8 mouse cellular contexts compared by ENCODE assay signal in genomic region chr1:162187352-162188120, GRCm38 (mm10).
DNase-seq lines count a peak whose midpoint lies in the region; ATAC-seq and TF ChIP-seq lines count a peak whose summit lies in the region.

No protein-coding gene starts in this region.

- H3K9me3 ChIP-seq in hindbrain, embryonic 10.5 days = no peaks in the 10 kb centered on the region
- H3K9me3 ChIP-seq in hindbrain, embryonic 11.5 days (ENCODE audit: control insufficient read depth, low read length) = no peaks in the 10 kb centered on the region
- no peaks in the 10 kb centered on the region for H3K9me3 ChIP-seq in limb, embryonic 14.5 days (ENCODE audit: control insufficient read depth, low read length)

- DNase-seq in hindbrain, embryonic 10.5 days (ENCODE audit: low spot score) = no peak
- DNase-seq in hindbrain, embryonic 11.5 days (ENCODE audit: low spot score) = no peak
- DNase-seq in brain, adult 2 months (ENCODE audit: low read depth, low spot score) = peak; percentile 41
- DNase-seq in heart, adult 9 months (ENCODE audit: low spot score in 2 of 2) = peak; percentile 44 to 46
- DNase-seq in limb, embryonic 14.5 days (ENCODE audit: low spot score) = peak; percentile 87
- no peak for DNase-seq in retina, postnatal 1 day
- no peak for DNase-seq in ovary, adult 18-20 months (ENCODE audit: low spot score)
- DNase-seq in ovary, postnatal 10 days (ENCODE audit: low spot score) = no peak

- no peaks in the 10 kb centered on the region for H3K27me3 ChIP-seq in hindbrain, embryonic 10.5 days (ENCODE audit: insufficient read depth, poor library complexity, severe bottlenecking)
- H3K27me3 ChIP-seq in hindbrain, embryonic 11.5 days (ENCODE audit: control insufficient read depth, insufficient read depth, low read length) = no peaks in the 10 kb centered on the region
- no peaks in the 10 kb centered on the region for H3K27me3 ChIP-seq in limb, embryonic 14.5 days (ENCODE audit: control insufficient read depth, insufficient read depth, low read length)

- no peaks in the 10 kb centered on the region for H3K36me3 ChIP-seq in hindbrain, embryonic 10.5 days
- no peaks in the 10 kb centered on the region for H3K36me3 ChIP-seq in hindbrain, embryonic 11.5 days (ENCODE audit: control insufficient read depth, insufficient read depth, low read length)
- H3K36me3 ChIP-seq in limb, embryonic 14.5 days (ENCODE audit: control insufficient read depth, insufficient read depth, low read length) = no peaks in the 10 kb centered on the region

- H3K27ac ChIP-seq in hindbrain, embryonic 10.5 days = peak overlapping the region; percentile 37
- no peak overlapping the region for H3K27ac ChIP-seq in hindbrain, embryonic 11.5 days (ENCODE audit: low read depth, low read length)
- H3K27ac ChIP-seq in limb, embryonic 14.5 days (replicated peaks; ENCODE audit: low read depth, low read length) = peak overlapping the region; percentile 96

- no peak for ATAC-seq in hindbrain, embryonic 11.5 days (ENCODE audit: low FRiP score)
- peak; percentile 48 for ATAC-seq in limb, embryonic 14.5 days (ENCODE audit: low FRiP score, low read depth)

- H3K4me1 ChIP-seq in hindbrain, embryonic 10.5 days (replicated peaks) = peaks cover 27% of the 10 kb centered on the region
- no peaks in the 10 kb centered on the region for H3K4me1 ChIP-seq in hindbrain, embryonic 11.5 days (replicated peaks; ENCODE audit: control insufficient read depth, insufficient read depth, low read length)
- H3K4me1 ChIP-seq in limb, embryonic 14.5 days (ENCODE audit: control insufficient read depth, insufficient read depth, low read length) = peaks cover 55% of the 10 kb centered on the region

- no peak overlapping the region for H3K9ac ChIP-seq in hindbrain, embryonic 11.5 days (ENCODE audit: low read depth, low read length)
- H3K9ac ChIP-seq in limb, embryonic 14.5 days (ENCODE audit: low read depth, low read length, severe bottlenecking) = peak overlapping the region; percentile 43

- WGBS in hindbrain, embryonic 10.5 days = 76% methylated on average over 8 of the region's 8 CpGs
- 70% methylated on average over 8 of the region's 8 CpGs for WGBS in hindbrain, embryonic 11.5 days
- WGBS in limb, embryonic 14.5 days = 13% methylated on average over 8 of the region's 8 CpGs

- no peak overlapping the region for H3K4me2 ChIP-seq in hindbrain, embryonic 11.5 days (replicated peaks; ENCODE audit: low read depth, low read length)
- H3K4me2 ChIP-seq in limb, embryonic 14.5 days (replicated peaks; ENCODE audit: low read depth, low read length, severe bottlenecking) = peak overlapping the region; percentile 29

- no peak overlapping the region for H3K4me3 ChIP-seq in hindbrain, embryonic 10.5 days
- no peak overlapping the region for H3K4me3 ChIP-seq in hindbrain, embryonic 11.5 days (ENCODE audit: low read depth, low read length)
- no peak overlapping the region; the same call in 1 of the 2 replicates for H3K4me3 ChIP-seq in limb, embryonic 14.5 days (replicated peaks; ENCODE audit: low read length)

- TF ChIP-seq POLR2A in limb, embryonic 14.5 days (IDR thresholded peaks at IDR 0.05; ENCODE audit: borderline replicate concordance, extremely low read depth, insufficient read depth, insufficient read length) = 0 out of 2 replicates have a peak, but pooled peaks have one; percentile 0

Comparison
In these comparisons a context has a peak if more than half of its experiments do, and no peak if none do; other contexts are left out.
1. DNase-seq: peak in brain, adult 2 months (single experiment), heart, adult 9 months (2 of 2) and limb, embryonic 14.5 days (single experiment); none in hindbrain, embryonic 10.5 days (single experiment), hindbrain, embryonic 11.5 days (single experiment), retina, postnatal 1 day (single experiment), ovary, adult 18-20 months (single experiment) and ovary, postnatal 10 days (single experiment).